Mouse (Mus musculus): ENCODE results near the gene Vax1.

GRCm38 (mm10) chr19:59145064-59145463 lies 24.8 kb downstream of the Vax1 start:
- TF ChIP-seq CTCF (IDR thresholded peaks at IDR 0.05; ENCODE audit: low read depth, low read length): no peak
- no peak for TF ChIP-seq POLR2A (IDR thresholded peaks at IDR 0.05; ENCODE audit: borderline replicate concordance, low read depth, low read length)
